Mouse (Mus musculus) liver (tissue): ENCODE measurements around the gene Dock11.

Source experiments
- DNase-seq: peaks from one replicate; pipeline ENCODE4 v3.0.0-alpha.2; 2020; ENCODE audit warnings: mixed read lengths

The Dock11 gene

DNA sequence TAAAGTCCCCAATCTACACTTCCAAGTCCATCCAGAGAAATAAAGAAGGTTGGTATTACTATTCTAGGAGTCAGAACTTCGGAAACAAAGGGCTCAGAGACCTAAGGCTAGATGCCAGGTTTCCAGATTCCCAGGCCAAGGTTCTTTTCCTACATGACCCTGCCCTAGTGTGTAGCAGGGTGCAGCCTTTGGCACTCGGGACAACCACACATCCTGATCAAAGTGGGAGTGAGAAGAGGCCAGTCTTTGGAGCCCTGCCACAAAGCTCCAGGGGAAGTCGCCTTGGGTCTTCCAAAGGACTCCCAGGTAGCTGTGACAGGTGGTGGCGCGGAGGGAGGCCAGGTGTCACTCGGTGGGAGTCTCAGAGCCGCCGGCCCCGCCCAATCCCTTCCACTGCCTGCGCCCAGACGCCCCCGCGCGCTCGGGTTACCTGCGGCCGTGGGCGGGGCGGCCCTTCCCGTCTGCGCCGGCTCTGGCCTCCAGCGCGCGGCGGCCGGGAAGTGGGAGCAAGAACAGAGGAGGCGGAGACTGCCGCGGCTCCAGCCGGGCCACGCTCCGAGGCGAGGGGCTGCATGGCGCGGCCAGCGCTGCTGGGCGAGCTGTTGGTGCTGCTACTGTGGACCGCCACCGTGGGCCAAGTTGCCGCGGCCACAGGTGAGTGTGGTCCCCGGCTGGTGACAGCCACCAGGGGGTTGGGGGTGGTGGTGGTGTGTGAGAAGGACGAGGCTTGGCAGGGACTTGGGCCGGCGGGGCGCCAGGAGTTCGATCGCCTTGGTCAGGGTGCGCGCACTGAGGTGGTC is 223.2 kb downstream of the Dock11 start, which contains the start of gene Il13ra1:
Gene Il13ra1 (plus strand): TSS at position 489 of the 800 bp plus-strand sequence.
- peak; percentile 16 for DNase-seq

DNA sequence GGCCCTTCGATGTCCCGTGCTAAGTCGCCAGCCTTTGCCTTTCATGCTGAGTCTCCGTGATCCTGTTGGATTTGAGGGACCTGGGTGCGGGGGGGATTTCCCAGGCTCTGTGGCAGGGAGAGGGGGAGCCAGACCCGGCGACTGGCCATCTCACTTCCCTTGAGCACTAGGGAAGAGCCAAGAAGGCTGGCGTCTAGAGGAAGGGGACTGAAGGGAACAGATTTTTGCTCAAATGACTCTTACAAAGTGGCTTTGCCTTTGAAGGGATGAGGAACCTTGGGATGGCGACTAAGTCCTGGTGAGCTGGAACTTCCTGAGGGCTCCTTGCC is 223.8 kb downstream of the Dock11 start:
- DNase-seq = no peak

DNA sequence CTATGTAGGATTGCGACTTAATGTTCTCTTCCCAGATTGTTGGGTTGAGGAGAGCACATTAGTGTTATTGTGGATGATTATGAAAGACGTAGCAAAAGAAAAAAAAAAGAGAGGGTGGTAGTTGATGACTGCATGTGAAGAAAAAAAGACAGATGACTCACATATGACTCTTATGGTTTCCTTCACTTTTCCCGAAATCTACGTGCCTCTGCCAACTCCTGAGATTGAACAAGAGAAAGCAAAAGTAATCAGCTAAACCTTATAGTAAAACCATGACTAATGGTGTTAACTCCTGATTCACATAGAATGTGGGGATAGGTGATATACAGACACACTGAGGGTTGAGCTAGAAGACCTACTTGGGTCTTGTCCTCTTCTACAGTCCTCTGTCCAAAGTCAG is 226.5 kb downstream of the Dock11 start:
- DNase-seq = no peak
